Mouse (Mus musculus) liver, postnatal 0 days (tissue): ENCODE results near the gene Kcnc2.

Experiments used
- CTCF ChIP-seq: sonication (generic); IDR thresholded peaks from 2 replicates; pipeline ENCODE4 v1.5.1; 2016; ENCODE audit warnings: antibody characterized with exemption, low read depth
- EP300 ChIP-seq: IDR thresholded peaks from 2 replicates; pipeline ENCODE4 v1.6.1; 2016; ENCODE audit warnings: antibody characterized with exemption, low read depth, mild to moderate bottlenecking

DNA sequence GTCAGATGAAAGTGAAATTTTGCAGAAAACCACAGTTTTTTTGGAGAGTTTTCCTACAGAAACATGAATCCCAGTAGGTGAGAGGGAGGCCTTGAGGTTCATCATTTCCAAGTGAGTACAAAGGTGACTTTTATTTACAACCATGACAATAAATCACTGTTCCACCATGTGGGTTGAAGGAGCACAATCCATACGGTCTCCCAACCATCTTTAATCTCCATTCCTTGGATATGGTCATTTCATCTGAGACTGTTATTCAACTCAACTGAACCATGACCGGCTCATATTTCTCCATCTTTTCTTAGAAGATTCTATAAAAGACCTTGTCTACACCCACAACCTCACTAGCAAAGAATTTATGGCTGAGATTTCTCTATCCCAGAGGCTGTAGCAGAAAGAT lies 22.6 kb upstream of the Kcnc2 start:
- TF ChIP-seq CTCF = no peak
- TF ChIP-seq EP300 = no peak
